Mouse (Mus musculus) heart, adult 2 months (tissue): Measurements from ENCODE around the gene Ndufv3. TPM values are rescaled to one million over a fixed set of nuclear protein-coding genes. Genes with fewer than 3 reads are reported as not detected.

Experiments
- DNase-seq, 2 experiments: peaks; one replicate each; pipeline ENCODE4 v3.0.0; 2021
- H3K27ac ChIP-seq: fragments of 200-600 bp; 2 replicates; pipeline ENCODE4 v1.8.1; 2022
- H3K27me3 ChIP-seq: fragments of 200-500 bp; 2 replicates; pipeline ENCODE4 v1.6.1; 2012; ENCODE audit warnings: mild to moderate bottlenecking, low read length, inconsistent platforms, mixed read lengths; ENCODE audit not compliant: control insufficient read depth, insufficient read depth
- H3K36me3 ChIP-seq: fragments of 200-500 bp; 2 replicates; pipeline ENCODE4 v1.6.1; 2012; ENCODE audit warnings: low read length, inconsistent platforms; ENCODE audit not compliant: control insufficient read depth, insufficient read depth
- H3K4me1 ChIP-seq: fragments of 200-500 bp; 2 replicates; pipeline ENCODE4 v1.6.1; 2011; ENCODE audit warnings: low read length; ENCODE audit not compliant: control insufficient read depth, insufficient read depth
- H3K4me3 ChIP-seq: fragments of 200-600 bp; 2 replicates; pipeline ENCODE4 v1.8.1; 2022
- H3K79me2 ChIP-seq: fragments of 200-500 bp; replicated peaks from 2 replicates; pipeline ENCODE4 v1.6.1; 2012; ENCODE audit warnings: mild to moderate bottlenecking, inconsistent platforms, low read length, moderate library complexity, mixed read lengths; ENCODE audit not compliant: control insufficient read depth, insufficient read depth
- H3K9ac ChIP-seq: fragments of 200-500 bp; 2 replicates; pipeline ENCODE4 v1.6.1; 2012; ENCODE audit warnings: low read depth, mild to moderate bottlenecking, control low read depth, inconsistent platforms, low read length, mixed read lengths
- CTCF ChIP-seq: fragments of 200-600 bp; IDR thresholded peaks from 2 replicates; pipeline ENCODE4 v1.8.1; 2022; ENCODE audit warnings: antibody characterized with exemption, mild to moderate bottlenecking, moderate library complexity
- EP300 ChIP-seq: fragments of 200-500 bp; IDR thresholded peaks from 2 replicates; pipeline ENCODE4 v1.6.1; 2011; ENCODE audit warnings: low read depth, low read length, control low read depth; ENCODE audit not compliant: insufficient read depth
- POLR2A ChIP-seq: fragments of 200-500 bp; IDR thresholded peaks from 2 replicates; pipeline ENCODE4 v1.6.1; 2011; ENCODE audit warnings: mild to moderate bottlenecking, low read depth, low read length, control low read depth; ENCODE audit not compliant: insufficient read depth
- WGBS: fragments of 180-500 bp; shearing (Covaris S2); methylation state at CpG from one replicate; pipeline ENCODE4 v1.1.7; 2018; 5-methylcytosine and 5-hydroxymethylcytosine counted together
- intact Hi-C: fragments of 180-260 bp; cut with DNase I; formaldehyde crosslinking; loops from one replicate; pipeline ENCODE4 v1.15.1; 2025
- microRNA-seq, 2 experiments: library from miRNA; unstranded; fragments of <30 nt; microRNA quantifications; one replicate each; pipeline ENCODE4 v1.2.0; 2021
- polyA plus RNA-seq: library from polyadenylated mRNA; depleted of rRNA; stranded (reverse); fragments of >200 nt; gene quantifications from 2 replicates; pipeline ENCODE4 v1.2.3, GENCODE M21; 2012; rRNA removed
- total RNA-seq, 2 experiments: library from RNA; stranded (reverse); gene quantifications; 2 replicates each; pipeline ENCODE4 v1.2.3; 2021

Gene Ndufv3
- total and polyA plus RNA-seq, 3 experiments: 764 to 1,509 (median 1,326) TPM

- Histone ChIP-seq H3K4me3 (no peak overlapping the region), H3K4me1 (peaks cover 10% of the 10 kb centered on the region), H3K79me2 (peaks cover 9% of the 10 kb centered on the region), H3K27ac (no peak overlapping the region; the same call in 1 of the 2 replicates), H3K36me3 (peaks cover 3% of the 10 kb centered on the region), H3K9ac (no peak overlapping the region), H3K27me3 (no peaks in the 10 kb centered on the region)
- 60% methylated on average over 9 of the region's 9 CpGs for WGBS
- no peak for TF ChIP-seq EP300
- TF ChIP-seq POLR2A: no peak
- TF ChIP-seq CTCF: no peak
- no peak for DNase-seq
- intact Hi-C loops: no loop called here
Measured at GRCm38 (mm10) chr17:31570321-31570925, 50.5 kb downstream of the Ndufv3 start.

GRCm38 (mm10) chr17:31571689-31572088, 51.8 kb downstream of the Ndufv3 start:
- DNase-seq: no peak
- peaks cover 8% of the 10 kb centered on the region for H3K79me2 ChIP-seq
- H3K9ac ChIP-seq: no peak overlapping the region
- no peak overlapping the region for H3K27ac ChIP-seq
- TF ChIP-seq CTCF (no peak), POLR2A (no peak), EP300 (no peak)
- H3K4me1 ChIP-seq: peaks cover 8% of the 10 kb centered on the region
- intact Hi-C loops: no loop called here
- peaks cover 3% of the 10 kb centered on the region for H3K36me3 ChIP-seq
- WGBS: 90% methylated on average over 5 of the region's 5 CpGs
- H3K4me3 ChIP-seq: no peak overlapping the region
- H3K27me3 ChIP-seq: no peaks in the 10 kb centered on the region

DNA sequence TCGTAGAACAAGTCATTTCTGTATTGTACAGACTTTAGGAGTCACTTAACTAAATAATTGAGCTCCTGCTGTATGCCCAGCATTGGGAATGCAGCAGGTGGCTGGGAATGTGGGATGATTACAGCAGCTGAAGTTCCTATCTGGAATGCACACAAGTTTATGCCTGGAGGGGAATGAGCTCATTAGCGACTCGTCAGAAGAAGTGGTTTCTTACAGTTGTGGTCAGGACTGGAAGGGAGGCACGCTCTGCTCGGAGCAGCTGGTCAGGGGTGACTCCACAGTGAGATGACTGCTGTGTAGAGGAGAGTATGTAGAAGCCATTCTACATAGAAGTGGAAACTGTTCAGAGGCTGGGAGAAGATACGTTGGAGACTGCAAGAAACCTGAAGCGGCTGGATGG, 54.7 kb downstream of the Ndufv3 start:
- Histone ChIP-seq H3K9ac (no peak overlapping the region), H3K79me2 (peaks cover 2% of the 10 kb centered on the region; the same call in 1 of the 2 replicates), H3K4me1 (peaks cover 2% of the 10 kb centered on the region), H3K4me3 (no peak overlapping the region), H3K36me3 (no peaks in the 10 kb centered on the region), H3K27me3 (no peaks in the 10 kb centered on the region), H3K27ac (no peak overlapping the region)
- intact Hi-C loops: no loop called here
- TF ChIP-seq CTCF: no peak
- no peak for DNase-seq
- WGBS: 74% methylated on average over 7 of the region's 7 CpGs

GRCm38 (mm10) chr17:31576394-31577175, 56.7 kb downstream of the Ndufv3 start:
- 79% methylated on average over 10 of the region's 10 CpGs for WGBS

DNA sequence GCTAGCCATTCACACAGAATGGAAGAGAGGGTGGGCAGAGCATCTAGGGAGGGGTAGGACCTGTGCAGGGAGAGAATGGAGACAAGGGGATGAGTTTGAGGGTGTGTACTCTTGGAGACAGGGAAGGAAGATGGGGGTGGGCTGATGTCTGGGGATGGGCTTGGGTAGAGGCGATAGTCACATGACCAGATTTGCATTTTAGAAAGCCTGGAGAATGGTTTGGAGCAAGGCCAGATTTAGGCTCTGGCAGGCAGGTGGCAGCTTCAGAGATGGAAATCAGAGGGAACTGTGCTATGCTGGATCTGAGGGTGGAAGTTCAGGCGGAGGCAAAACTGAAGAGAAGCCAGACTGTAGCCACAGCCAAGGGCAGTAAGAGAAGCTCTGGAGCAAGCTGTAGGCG, 60.4 kb downstream of the Ndufv3 start:
- intact Hi-C loops: no loop called here
- Histone ChIP-seq H3K27ac (no peak overlapping the region), H3K36me3 (no peaks in the 10 kb centered on the region), H3K9ac (no peak overlapping the region), H3K4me1 (no peaks in the 10 kb centered on the region; the same call in 1 of the 2 replicates), H3K27me3 (no peaks in the 10 kb centered on the region), H3K4me3 (no peak overlapping the region), H3K79me2 (no peaks in the 10 kb centered on the region)
- no peak for DNase-seq
- WGBS: 79% methylated on average over 3 of the region's 3 CpGs
- TF ChIP-seq CTCF: no peak
- no peak for TF ChIP-seq EP300
- TF ChIP-seq POLR2A: no peak

More at GRCm38 (mm10) chr17:31576394-31577175, 56.7 kb downstream of the Ndufv3 start:
- no peak overlapping the region for H3K4me3 ChIP-seq
- no peaks in the 10 kb centered on the region; the same call in 1 of the 2 replicates for H3K4me1 ChIP-seq
- no peak for DNase-seq
- H3K79me2 ChIP-seq: peaks cover 2% of the 10 kb centered on the region; the same call in 1 of the 2 replicates
- no peak for TF ChIP-seq CTCF
- TF ChIP-seq POLR2A: no peak
- no peak for TF ChIP-seq EP300
- H3K27me3 ChIP-seq: no peaks in the 10 kb centered on the region
- H3K27ac ChIP-seq: no peak overlapping the region
- H3K36me3 ChIP-seq: no peaks in the 10 kb centered on the region
- no peak overlapping the region for H3K9ac ChIP-seq
- intact Hi-C loops: no loop called here

Small RNA genes lying within 50 kb of the gene (microRNA-seq; reads per million reads assigned to microRNA genes)
- gene Gm24970: 0 to 0.39 reads per million in 2 experiments

Other genes starting within 250 kb of the Ndufv3 start
- 1 to 10 TPM in 1 of 2 experiments, under 1 TPM in 1; 0.81 to 1.2 TPM for gene Rsph1, start 242.7 kb upstream of the Ndufv3 start, total RNA-seq
- gene Rsph1, start 242.7 kb upstream of the Ndufv3 start, polyA plus RNA-seq: 0.32 and 1.2 TPM in 2 replicates
- gene Slc37a1, start 233.3 kb upstream of the Ndufv3 start, total RNA-seq: 1 to 10 TPM; 7.3 to 9.1 TPM
- gene Slc37a1, start 233.3 kb upstream of the Ndufv3 start, polyA plus RNA-seq: 18.7 and 19.7 TPM in 2 replicates
- gene Pde9a, start 133.9 kb upstream of the Ndufv3 start, total RNA-seq: 1 to 10 TPM; 3.2 to 4.0 TPM
- gene Pde9a, start 133.9 kb upstream of the Ndufv3 start, polyA plus RNA-seq: 10.4 and 12.1 TPM in 2 replicates
- 1 to 10 TPM; 5.2 to 5.6 TPM for gene Wdr4, start 135 bp upstream of the Ndufv3 start, total RNA-seq
- gene Wdr4, start 135 bp upstream of the Ndufv3 start, polyA plus RNA-seq: 9.8 and 9.9 TPM in 2 replicates
- 10 to 100 TPM in 1 of 2 experiments, 1 to 10 TPM in 1; 9.3 to 13.1 TPM for gene Pknox1, start 44.6 kb downstream of the Ndufv3 start, total RNA-seq
- gene Pknox1, start 44.6 kb downstream of the Ndufv3 start, polyA plus RNA-seq: 6.8 and 16.4 TPM in 2 replicates
- gene Cbs, start 117.1 kb downstream of the Ndufv3 start, total RNA-seq: 1 to 10 TPM; 2.4 to 7.0 TPM
- 0.94 and 1.3 TPM in 2 replicates for gene Cbs, start 117.1 kb downstream of the Ndufv3 start, polyA plus RNA-seq
- 10 to 100 TPM; 71.9 to 72.5 TPM for gene U2af1, start 138.8 kb downstream of the Ndufv3 start, total RNA-seq
- gene U2af1, start 138.8 kb downstream of the Ndufv3 start, polyA plus RNA-seq: 32.6 and 52.6 TPM in 2 replicates
- gene Cryaa, start 157.7 kb downstream of the Ndufv3 start, total RNA-seq: not detected
- gene Cryaa, start 157.7 kb downstream of the Ndufv3 start, polyA plus RNA-seq: 0.31 TPM in 1 of 2 replicates, not detected in the other